Mouse (Mus musculus): ENCODE measurements at regions not wholly inside any gene's neighbourhood (a gene's known extent, or its start where the extent isn't known, plus 50 kb on each side); places are given as distances from the start of the nearest gene placed in this dataset.

- DNase-seq (ENCODE audit: low read depth, low spot score), result no peak
These were observed 159.8 kb upstream of the Tshz3 start for GRCm38 (mm10) chr7:36538111-36538510.

GRCm38 (mm10) chr7:36548007-36548406, 149.9 kb upstream of the Tshz3 start:
- no peak for DNase-seq (ENCODE audit: low read depth, low spot score)

GRCm38 (mm10) chr7:36548440-36548839, 149.5 kb upstream of the Tshz3 start:
- no peak for DNase-seq (ENCODE audit: low read depth, low spot score)

GRCm38 (mm10) chr7:36571061-36571460, 126.9 kb upstream of the Tshz3 start:
- no peak for DNase-seq (ENCODE audit: low read depth, low spot score)

- DNase-seq (ENCODE audit: low read depth, low spot score), result no peak
These were observed 115.8 kb upstream of the Tshz3 start for GRCm38 (mm10) chr7:36582074-36582473.

- DNase-seq (ENCODE audit: low read depth, low spot score), result no peak
These were observed 112.9 kb upstream of the Tshz3 start for GRCm38 (mm10) chr7:36585014-36585413.

GRCm38 (mm10) chr7:36591496-36591895, 106.4 kb upstream of the Tshz3 start:
- no peak for DNase-seq (ENCODE audit: low read depth, low spot score)

- DNase-seq (ENCODE audit: low read depth, low spot score), result no peak
These were observed 101.2 kb upstream of the Tshz3 start for GRCm38 (mm10) chr7:36596630-36597301.

- no peak for DNase-seq (ENCODE audit: low read depth, low spot score)
These were observed 92.8 kb upstream of the Tshz3 start for GRCm38 (mm10) chr7:36605026-36605698.

- DNase-seq (ENCODE audit: low read depth, low spot score), result no peak
These were observed 77.7 kb upstream of the Tshz3 start for GRCm38 (mm10) chr7:36620256-36620655.

- DNase-seq (ENCODE audit: low read depth, low spot score), result no peak
These were observed 53.7 kb upstream of the Tshz3 start for GRCm38 (mm10) chr7:36644252-36644651.

All from telencephalon, adult 2 months (tissue).